Mouse (Mus musculus) lung, postnatal 36 days (tissue): Measurements from ENCODE around the gene E130114P18Rik.

Experiments
- DNase-seq: peaks from one replicate; pipeline ENCODE4 v3.0.0; 2022; ENCODE audit warnings: mixed read lengths

Gene E130114P18Rik

GRCm38 (mm10) chr4:97751030-97751482 is 26.8 kb downstream of the E130114P18Rik start:
- DNase-seq = peak; percentile 96

DNA sequence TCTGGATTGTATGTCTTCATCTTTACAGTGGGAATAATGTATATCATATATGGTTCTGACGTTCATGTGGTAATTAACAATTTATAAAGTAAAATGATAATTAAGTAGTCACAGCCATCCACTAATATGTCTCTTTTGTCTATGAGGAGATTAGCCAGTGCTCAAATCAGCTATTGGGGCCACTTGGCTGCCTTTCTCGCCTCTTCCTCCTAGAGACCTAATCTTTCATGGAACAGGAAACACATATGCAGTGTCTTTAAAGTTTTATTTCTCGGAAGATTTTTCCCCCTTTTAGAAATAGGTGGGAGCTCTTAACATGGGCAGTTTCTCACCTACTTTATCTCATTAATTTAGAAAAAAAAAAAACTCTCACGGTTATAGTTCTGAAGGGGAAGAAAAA is 27.5 kb downstream of the E130114P18Rik start:
- no peak for DNase-seq

GRCm38 (mm10) chr4:97746106-97746900 is 31.6 kb downstream of the E130114P18Rik start:
- no peak for DNase-seq

GRCm38 (mm10) chr4:97745296-97746105 is 32.4 kb downstream of the E130114P18Rik start:
- DNase-seq = peak; percentile 88

- DNase-seq = no peak
These were observed 33.9 kb downstream of the E130114P18Rik start for GRCm38 (mm10) chr4:97743932-97744331.

DNA sequence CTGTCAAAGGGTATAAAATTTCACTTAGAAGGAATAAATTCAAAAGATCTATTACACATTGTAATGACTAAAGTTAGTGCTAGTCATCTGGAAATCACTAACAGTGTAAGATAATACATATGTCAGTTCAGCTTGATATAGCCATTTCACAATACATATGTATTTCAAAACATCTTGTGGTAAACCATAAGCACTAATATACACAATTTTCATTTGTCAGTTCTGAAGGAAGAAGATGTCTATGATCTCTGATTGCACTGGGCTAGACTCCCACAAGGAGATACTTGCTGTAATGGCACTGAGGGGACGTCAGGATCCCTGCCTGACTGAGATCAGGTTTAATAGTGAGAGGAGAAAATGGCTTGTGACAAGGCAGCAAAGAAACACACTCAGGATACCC is 44.5 kb downstream of the E130114P18Rik start:
- DNase-seq = no peak

DNA sequence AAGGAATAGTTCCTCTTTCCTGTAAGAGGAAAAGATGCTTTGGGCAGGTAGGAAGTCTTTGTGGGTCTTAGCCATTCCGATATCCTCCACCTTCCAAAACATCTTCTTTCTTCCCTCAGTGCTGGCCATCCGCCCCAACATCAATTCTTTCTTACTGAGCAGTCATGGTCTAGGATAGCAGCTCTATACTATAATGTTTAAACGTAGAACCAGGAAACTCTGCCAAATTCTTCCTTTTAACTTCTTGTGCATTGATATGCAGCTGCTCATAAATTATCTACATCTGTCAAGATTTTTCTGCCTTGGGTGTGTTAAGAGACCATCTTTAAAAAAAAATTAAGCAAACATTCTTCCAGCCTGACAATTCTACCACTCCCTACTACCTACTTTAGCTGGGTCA is 47.5 kb downstream of the E130114P18Rik start:
- no peak for DNase-seq

GRCm38 (mm10) chr4:97729999-97730398 is 47.9 kb downstream of the E130114P18Rik start:
- DNase-seq = peak; percentile 23

DNA sequence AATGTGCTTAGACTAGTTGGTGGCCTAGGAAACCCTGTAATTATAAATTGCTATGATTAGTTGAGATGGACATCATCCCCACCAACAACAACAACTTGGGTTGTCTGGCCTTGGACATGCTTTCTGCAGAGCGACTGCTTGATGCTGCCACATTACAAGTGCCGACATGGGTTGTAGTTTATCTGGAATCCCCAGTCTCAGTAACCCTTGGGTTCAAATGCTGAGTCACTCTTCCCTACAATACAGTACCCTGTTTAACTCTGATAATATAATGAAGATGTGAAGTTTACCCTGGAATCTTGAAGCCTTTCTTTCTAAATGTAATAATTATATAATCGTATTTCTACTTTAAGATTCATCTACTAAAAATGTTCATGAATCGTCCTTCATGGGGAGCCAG is 49.4 kb downstream of the E130114P18Rik start:
- DNase-seq = no peak

GRCm38 (mm10) chr4:97723374-97723773 is 54.5 kb downstream of the E130114P18Rik start:
- no peak for DNase-seq

DNA sequence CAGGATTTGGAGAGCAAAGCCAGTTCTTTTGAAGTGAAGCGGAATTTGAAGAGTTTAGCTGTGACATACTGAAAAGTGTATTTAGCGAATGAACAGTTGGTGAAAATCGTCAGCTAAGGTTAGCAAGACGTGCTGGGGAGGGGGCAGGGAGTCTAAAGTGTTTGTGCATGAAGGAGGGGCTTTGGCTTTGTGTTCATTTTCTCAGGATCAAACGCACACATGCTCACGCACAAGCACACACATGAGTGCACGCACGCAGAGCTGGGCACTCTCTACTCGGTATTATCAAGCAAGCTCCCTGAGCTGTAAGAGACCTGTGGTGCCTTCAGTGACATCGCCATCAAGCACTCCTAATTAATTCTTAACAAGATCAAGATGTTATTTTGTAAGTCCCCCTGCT is 55.2 kb downstream of the E130114P18Rik start:
- DNase-seq = no peak

DNA sequence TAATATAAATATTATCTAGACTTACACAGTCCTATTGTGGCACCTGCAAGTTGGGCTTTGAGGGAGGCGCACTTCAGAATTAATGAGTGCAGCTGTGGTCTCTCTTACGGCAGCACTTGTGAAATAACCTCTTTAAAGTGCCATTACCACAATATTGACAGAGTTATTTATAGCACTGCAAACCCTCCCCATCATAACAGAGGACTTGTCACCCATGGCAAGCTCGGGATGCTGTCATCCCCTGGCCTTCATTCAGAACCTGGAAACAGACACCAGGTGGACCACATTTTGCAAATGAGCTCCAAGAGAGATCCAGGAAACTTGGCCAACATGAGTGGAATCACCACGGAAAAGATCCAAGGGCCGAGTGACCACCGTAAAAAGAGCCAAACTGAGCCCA is 63.3 kb downstream of the E130114P18Rik start:
- DNase-seq = peak; percentile 73

GRCm38 (mm10) chr4:97714101-97714615 is 63.7 kb downstream of the E130114P18Rik start:
- no peak for DNase-seq

DNA sequence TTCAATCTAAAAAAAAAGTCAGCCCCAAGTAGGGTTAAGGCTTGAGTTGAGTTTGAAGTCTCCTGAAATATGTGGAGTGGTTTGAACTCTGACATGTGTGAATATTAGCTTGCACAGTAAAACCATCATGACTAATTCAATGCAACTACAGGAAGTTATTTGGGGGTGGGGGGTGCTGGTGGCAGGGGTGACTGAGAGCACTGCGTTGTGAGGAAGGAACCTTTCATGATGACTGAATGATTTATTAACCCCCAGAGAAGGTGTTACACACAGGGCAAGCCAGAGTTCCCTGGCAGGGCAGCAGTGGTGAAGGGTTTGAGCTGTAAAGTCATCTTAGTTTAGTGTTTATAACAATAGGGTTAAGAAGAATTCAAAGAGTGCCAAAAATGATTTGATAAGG is 65.3 kb downstream of the E130114P18Rik start:
- DNase-seq = no peak

GRCm38 (mm10) chr4:97710048-97710765 is 67.7 kb downstream of the E130114P18Rik start:
- DNase-seq = no peak

- no peak for DNase-seq
These were observed 70.3 kb downstream of the E130114P18Rik start for GRCm38 (mm10) chr4:97707373-97708152.

DNA sequence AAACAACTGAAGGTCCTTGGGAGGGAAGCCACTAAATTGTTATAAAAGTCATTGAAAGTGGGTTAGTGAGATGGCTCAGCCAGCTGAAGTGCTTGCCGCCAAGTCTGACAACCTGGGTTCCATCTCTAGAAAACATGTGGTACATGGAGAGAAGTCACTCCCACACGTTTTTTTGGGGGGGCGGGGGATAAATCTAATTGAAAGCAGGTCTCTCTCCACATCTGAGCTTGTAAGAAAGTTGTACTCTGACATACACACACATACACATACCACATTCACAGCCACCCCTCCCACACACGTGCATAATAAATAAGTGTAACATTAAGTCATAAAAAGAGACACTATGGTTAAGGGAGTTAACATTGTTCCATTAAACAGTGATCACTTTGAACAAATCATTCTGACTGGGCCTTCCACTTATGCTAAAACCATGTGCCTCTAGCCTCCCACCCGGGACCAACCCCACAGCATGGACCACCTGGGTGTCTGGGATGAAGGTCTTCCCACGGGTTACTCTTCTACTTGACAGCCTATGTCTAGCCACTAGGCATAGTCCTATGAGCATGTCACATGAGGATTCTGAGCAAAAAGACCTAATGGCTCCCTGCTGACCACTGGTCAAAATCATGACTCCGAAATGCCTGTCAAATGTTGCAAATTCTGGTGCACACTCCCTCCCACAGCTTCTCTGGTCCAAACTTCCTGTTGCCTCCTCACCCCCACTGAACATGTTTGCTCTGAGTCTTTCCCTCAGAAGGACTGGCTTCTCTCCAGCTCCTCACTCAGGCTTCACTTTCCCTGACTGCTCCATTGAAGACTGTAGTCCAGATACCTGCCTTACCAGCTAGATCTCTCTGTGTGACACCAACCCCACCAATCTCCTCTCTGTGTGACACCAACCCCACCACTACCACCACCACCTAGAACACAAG is 80.9 kb downstream of the E130114P18Rik start:
- peak; percentile 22 for DNase-seq

DNA sequence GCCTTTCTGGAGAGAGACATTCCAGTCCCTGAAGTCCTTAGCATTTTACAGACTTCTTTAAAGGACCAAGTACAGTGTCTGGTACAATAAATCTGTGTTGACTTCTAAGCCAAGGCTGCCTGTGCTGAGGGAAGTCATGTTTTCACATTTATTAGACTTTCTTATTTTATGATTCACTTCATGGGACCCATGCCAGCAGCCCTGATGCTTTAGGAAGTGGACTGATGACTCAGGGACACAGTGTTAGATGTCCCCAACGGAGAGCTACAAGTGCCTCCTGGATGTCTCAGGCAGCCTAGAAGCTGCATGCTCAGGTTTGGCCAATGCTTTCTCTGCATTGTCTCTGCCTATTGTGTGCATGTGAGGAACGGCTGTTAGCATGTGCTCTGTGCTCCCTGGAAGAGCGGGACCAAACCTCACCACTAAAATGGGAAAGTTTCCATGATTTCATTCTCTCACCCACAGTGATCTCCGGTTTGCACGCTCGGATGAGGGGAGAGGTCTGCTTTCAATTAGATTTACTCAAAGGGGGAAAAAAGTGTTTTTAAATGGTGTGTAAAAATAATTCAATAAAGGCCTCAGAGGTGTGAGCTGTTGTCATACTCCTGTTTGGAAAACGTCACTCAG is 82.4 kb downstream of the E130114P18Rik start:
- peak; percentile 23 for DNase-seq

DNA sequence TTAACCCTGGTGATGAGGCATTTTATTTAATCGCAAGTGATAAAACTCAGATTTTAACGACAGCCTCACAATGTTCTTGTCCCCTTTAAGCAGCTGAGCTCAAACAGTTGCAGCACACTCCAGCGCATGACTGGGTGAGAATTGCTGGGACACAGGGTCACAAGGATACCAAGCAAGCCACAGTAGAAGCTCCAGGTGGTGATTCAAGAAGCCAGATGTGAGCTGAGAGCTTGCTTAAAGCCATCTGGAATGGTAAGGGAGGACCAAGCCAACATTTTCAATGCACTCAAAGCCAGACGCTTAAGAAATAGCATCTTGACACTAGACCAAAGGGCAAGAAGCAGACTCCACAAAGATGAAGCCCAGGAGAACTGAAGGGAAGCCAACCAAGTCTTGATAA is 83.9 kb downstream of the E130114P18Rik start:
- peak; percentile 54 for DNase-seq

GRCm38 (mm10) chr4:97693054-97693453 is 84.8 kb downstream of the E130114P18Rik start:
- DNase-seq = no peak

DNA sequence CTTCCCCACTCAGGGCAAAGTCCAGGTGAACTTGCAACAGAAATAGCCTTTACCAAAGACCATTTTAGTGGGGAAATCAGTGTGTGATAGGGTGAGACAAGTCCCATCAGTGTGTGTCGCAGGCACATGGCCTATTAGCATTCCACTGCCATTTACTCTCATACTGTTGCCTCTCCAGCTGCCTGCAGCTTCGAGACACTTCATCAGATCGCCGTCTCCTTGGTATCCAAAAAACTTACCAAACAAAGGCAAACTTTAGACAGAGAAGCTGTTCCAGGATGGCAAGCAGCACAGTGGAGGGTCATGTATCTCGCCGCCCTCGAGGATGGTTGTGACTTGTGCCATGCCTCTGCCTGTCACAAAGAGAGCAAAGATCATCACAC is 87.5 kb downstream of the E130114P18Rik start:
- peak; percentile 70 for DNase-seq
